Mouse (Mus musculus) thymus, postnatal 0 days (tissue): Measurements from ENCODE around the gene Olfr1404. TPM values are rescaled to one million over a fixed set of nuclear protein-coding genes. Genes with fewer than 3 reads are reported as not detected.
"Not testable (repeated sequence)": the region's sequence is repeated elsewhere in the genome, so short reads cannot be mapped to it uniquely, and the experiment has no call there.

Experiments used
- DNase-seq: peaks from one replicate; pipeline ENCODE4 v3.0.0-alpha.2; 2015; ENCODE audit warnings: low spot score
- polyA plus RNA-seq: library from polyadenylated mRNA; unstranded; fragments of >200 nt; fragmentation: Nextera tagmentation; extraction: Ambion mirVana; gene quantifications from 2 replicates; pipeline ENCODE4 v1.2.1, GENCODE M21; 2015

Gene Olfr1404
- not detected in 2 replicates for polyA plus RNA-seq

DNA sequence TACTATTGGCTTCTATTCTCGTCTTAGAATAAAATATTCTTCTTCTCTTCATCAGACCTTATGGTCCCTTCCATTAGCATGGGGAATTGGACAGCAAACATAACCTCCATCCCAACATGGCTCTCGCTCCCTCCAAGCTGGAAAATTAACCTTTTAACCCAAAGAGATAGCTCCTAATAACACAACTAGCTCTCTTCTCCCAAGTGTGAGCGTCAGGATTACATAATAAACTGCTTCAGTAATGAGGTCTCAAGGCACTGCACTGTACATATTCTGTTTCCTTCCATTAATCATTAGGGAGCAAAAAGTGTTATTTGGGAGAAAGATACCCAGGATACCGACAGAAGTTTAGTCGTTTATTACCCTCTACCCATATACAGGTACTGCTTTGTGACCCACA, at the start of gene Olfr1404:
TSS of gene Olfr1404 (plus strand) at position 301 of the 400 bp plus-strand sequence.
- DNase-seq: no peak

DNA sequence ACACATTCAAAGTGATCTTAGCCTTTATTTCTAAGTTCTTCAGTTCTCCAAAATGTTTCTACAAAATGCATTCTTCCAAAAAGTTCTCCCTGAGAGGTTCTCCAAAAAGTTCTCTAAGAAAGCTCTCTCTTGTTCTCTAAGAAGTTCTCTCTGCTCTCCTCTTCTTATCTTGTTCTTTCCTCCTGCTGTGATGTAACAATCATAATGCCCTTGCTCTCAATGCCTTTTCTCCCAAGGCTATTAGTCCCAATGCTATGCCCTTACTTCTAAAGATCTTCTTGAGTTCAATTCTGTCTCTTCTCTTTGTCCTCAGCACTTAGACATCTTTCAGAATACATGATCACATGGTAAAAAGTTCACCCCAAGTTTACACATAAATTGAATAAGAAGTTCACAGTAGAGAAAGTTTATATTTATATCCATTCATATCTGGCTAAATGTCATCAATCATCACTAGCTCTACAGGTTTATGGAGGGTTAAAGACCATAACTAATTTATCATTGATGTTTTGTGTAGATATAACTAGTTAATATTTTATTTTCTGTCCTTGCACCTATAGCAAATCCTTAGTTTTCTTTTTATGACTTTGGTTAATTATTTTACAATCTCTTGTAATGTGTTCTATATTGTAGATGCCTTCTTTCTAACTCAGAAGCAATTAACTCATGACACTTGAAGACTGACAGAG, 37.9 kb upstream of the Olfr1404 start:
- DNase-seq: no peak

DNA sequence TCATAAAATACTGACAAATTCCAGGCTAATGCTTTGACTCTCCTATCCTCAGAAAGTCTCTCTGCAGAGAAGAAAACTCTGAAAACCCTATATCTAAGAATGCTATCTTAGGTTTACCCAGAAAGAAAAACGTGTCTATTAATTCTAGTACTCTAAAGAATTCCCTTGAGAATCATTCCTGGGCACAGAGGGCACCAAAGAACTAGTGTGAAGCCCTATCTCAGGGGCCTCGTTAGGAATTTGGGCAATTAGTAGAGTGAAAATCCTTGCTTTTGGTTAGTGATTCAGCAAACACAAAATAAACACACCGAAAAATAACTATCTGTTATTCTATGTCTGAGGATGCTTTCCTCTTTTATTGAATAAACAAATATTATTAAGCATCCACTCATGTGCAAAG, 21.7 kb upstream of the Olfr1404 start, which contains the start of gene Olfr1406:
TSS of gene Olfr1406 (minus strand) at position 101 of the 400 bp plus-strand sequence.
- no peak for DNase-seq

DNA sequence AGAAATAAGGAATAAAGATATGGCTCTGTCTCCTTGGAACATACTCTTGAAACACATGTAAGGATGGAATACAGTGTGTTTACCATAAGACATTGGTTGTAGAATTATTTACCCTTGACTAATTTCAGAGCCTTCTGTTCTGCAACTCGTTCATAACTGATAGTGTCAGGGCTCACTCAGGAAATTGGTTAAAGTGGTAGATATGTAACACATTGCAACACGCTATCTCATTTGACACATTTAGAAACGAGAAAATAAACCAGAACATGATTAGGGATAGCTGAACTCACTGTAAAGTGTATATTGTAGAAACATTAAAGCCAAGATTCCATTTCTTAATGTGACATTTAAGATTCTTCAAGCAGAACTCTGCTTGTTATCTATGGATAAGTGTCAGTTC, 20.1 kb upstream of the Olfr1404 start:
- DNase-seq: no peak

DNA sequence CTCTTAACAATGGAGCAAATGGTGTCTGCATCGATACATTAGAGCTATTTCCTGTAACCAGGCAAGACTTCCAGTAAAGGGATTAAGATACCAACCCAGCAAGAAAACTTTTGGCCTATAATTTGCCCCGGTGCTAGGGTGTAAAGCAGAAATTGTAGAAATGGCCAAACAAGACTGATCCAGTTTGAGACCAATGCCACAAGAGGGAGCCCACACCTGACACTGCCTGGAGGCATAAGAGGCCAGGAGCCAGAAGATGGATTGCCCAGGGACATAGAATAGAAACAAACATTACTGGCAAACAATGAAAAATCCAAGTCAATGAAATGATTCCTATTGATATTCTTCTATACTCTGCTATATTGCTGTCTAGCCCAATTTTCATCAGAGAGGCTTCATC, 15.8 kb upstream of the Olfr1404 start:
- DNase-seq: no peak

DNA sequence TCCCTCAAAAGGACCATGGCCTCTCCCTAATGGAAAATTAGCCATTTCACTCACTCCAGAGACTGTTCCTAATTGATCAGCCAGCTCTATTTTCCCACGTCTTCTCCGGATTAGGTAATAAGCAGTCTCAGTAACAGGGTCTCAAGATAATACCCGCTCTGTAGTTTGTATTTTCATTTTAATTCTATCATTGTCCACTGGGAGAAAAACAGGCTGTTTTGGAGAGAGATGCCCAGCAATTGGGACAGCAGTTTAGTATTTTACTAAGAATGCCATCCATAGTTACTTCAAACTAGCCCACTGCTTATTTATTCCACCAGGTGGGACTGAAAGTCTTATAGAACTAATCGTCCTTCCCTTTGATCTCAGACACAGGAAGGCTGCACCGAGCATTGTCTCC, 14.7 kb upstream of the Olfr1404 start, which contains the start of gene Olfr218:
TSS of gene Olfr218 (plus strand) at position 301 of the 400 bp plus-strand sequence.
- no peak for DNase-seq

DNA sequence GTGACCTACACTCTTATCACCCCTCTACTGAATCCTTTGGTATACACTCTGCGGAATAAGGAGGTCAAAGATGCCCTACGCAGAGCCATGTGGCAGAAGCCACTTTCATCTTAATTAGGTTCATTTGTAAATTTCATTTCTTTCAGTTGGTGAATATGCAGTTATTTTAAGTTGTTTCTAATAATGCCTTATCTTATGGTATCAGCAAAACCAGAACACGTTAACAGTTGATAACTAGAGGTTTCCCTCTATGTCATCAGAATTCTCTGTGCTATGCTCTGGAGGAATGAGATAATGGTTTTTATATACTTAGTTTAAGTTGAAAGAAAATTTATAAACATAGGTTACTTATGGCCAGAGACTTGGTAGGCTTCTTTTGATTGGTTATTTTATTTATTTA, 4.3 kb downstream of the Olfr1404 start:
- no peak for DNase-seq

DNA sequence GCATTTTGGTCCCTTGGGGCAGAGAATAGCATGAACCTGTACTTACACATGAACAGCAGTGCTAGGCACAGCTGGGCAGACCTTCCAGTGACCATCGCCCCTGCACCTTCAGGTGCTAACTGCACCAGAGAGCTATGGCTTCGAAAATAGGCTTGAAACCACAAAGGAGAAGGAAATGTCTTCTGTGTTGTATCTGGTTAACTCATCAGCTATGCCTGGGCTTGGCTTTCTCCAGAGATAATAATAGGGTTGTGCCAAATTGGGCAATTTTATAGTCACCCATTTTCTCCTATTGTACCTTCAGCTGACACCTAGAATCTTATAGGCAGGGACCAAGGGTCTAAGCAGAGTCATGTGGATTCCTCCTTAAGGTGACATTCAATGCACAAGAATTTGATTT, 14.9 kb downstream of the Olfr1404 start, which contains the start of gene Fcer1a:
TSS of gene Fcer1a (minus strand) at position 134 of the 400 bp plus-strand sequence.
- no peak for DNase-seq

DNA sequence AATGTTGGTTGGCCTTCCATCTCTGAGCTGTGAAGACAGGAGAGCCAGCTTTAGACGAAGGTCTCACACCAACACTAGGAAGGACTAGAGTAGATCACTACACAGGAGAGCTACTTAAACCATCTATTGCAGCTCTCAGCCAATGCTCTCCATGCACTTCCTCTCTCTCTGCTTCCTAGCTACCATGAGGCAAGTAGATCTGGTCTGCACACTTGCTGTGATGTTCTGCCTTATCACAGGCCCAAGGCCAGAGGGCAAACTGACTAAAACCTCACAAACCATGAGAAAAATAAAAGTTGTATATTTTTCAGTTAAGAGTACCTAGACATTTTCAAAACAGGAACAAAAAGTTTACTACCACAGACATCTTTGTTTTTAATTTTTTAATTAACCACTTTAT, 24.8 kb downstream of the Olfr1404 start:
- not testable (repeated sequence) for DNase-seq

DNA sequence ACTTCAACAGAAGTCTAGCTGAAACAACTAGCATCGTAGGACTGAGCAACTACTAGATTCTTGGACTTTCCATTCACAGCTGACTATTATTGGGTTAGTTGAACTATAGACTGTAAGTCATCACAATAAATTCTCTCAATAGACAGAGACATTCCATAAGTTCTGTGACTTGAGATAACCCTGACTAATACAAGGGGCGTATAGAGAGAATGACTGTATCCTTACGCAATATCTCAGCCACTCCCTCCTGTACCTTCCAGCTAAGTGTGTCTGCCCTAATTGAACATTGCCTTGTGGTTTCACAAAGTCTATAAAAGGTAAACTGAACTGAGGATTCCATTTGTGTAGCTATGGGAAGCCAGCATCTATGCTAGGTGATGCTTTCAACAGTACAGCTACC, 37.7 kb downstream of the Olfr1404 start:
- no peak for DNase-seq

DNA sequence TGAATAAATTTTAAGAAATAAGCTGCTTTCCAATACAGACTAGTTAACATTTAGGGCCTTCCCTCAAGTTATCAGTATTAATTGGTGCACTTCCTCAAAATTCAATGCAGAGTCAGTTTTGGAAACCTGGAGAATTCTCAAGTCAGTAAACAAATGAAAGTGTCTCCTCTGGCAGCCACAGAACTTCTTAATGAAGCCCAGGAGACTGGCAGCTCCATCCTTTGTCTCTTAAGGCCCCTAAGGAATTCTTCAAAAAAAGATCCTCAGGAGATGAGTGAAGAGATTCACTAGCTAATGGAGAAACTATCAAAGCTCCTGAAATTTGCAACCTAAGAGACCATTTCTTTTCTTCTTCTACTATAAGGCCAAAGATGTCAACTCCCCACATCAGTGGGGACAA, 53.5 kb downstream of the Olfr1404 start, which contains the start of gene Olfr418:
TSS of gene Olfr418 (plus strand) at position 301 of the 400 bp plus-strand sequence.
- DNase-seq: no peak

Other genes starting within 250 kb of the Olfr1404 start
- not detected in 2 replicates for gene Olfr1408, start 75.0 kb upstream of the Olfr1404 start, polyA plus RNA-seq
- gene Olfr1406, start 21.8 kb upstream of the Olfr1404 start, polyA plus RNA-seq: not detected in 2 replicates
- gene Olfr218, start 14.6 kb upstream of the Olfr1404 start, polyA plus RNA-seq: not detected in 2 replicates
- gene Fcer1a, start 14.8 kb downstream of the Olfr1404 start, polyA plus RNA-seq: 0.18 and 0.21 TPM in 2 replicates
- not detected in 2 replicates for gene Olfr418, start 53.6 kb downstream of the Olfr1404 start, polyA plus RNA-seq
- 0.17 TPM in 1 of 2 replicates, not detected in the other for gene Mptx2, start 65.4 kb downstream of the Olfr1404 start, polyA plus RNA-seq
- 1.4 and 2.0 TPM in 2 replicates for gene Ackr1, start 121.4 kb downstream of the Olfr1404 start, polyA plus RNA-seq
- gene Aim2, start 138.5 kb downstream of the Olfr1404 start, polyA plus RNA-seq: 8.5 and 12.0 TPM in 2 replicates
- 0.26 and 0.42 TPM in 2 replicates for gene Cadm3, start 155.3 kb downstream of the Olfr1404 start, polyA plus RNA-seq